Mouse (Mus musculus) midbrain, embryonic 11.5 days (tissue): Measurements from ENCODE around the gene Rdx. TPM values are rescaled to one million over a fixed set of nuclear protein-coding genes. Genes with fewer than 3 reads are reported as not detected.

ENCODE experiments used
- ATAC-seq: fragments of 200-750 bp; cut with Nextera tagmentation; 2 replicates; pipeline ENCODE4 v1.8.0; 2017; ENCODE audit warnings: moderate TSS enrichment, moderate library complexity; ENCODE audit not compliant: low FRiP score
- DNase-seq: peaks from one replicate; pipeline ENCODE4 v3.0.0; 2015; ENCODE audit warnings: low spot score; ENCODE audit errors: missing footprints
- H3K27ac ChIP-seq: fragments of 300-500 bp; sonication (generic); 2 replicates; pipeline ENCODE4 v1.5.1; 2014; ENCODE audit warnings: low read depth, low read length
- H3K27me3 ChIP-seq: fragments of 300-500 bp; sonication (generic); 2 replicates; pipeline ENCODE4 v1.6.1; 2014; ENCODE audit warnings: mild to moderate bottlenecking, low read length, moderate library complexity, mixed read lengths; ENCODE audit not compliant: control insufficient read depth, insufficient read depth
- H3K36me3 ChIP-seq: fragments of 300-500 bp; sonication (generic); 2 replicates; pipeline ENCODE4 v1.6.1; 2014; ENCODE audit warnings: mild to moderate bottlenecking, low read length, moderate library complexity, mixed read lengths; ENCODE audit not compliant: control insufficient read depth, insufficient read depth
- H3K4me1 ChIP-seq: fragments of 300-500 bp; sonication (generic); 2 replicates; pipeline ENCODE4 v1.6.1; 2014; ENCODE audit warnings: low read length; ENCODE audit not compliant: control insufficient read depth, insufficient read depth
- H3K4me2 ChIP-seq: fragments of 300-500 bp; sonication (generic); 2 replicates; pipeline ENCODE4 v1.6.1; 2014; ENCODE audit warnings: mild to moderate bottlenecking, moderate library complexity
- H3K4me3 ChIP-seq: fragments of 300-500 bp; sonication (generic); 2 replicates; pipeline ENCODE4 v1.5.1; 2014; ENCODE audit warnings: low read depth, low read length
- H3K9ac ChIP-seq: fragments of 300-500 bp; sonication (generic); 2 replicates; pipeline ENCODE4 v1.6.1; 2014; ENCODE audit warnings: low read length
- H3K9me3 ChIP-seq: fragments of 300-500 bp; sonication (generic); 2 replicates; pipeline ENCODE4 v1.6.1; 2016; ENCODE audit warnings: low read length; ENCODE audit not compliant: control insufficient read depth
- WGBS: fragments of 180-500 bp; shearing (Covaris S2); extraction: QIAGEN DNeasy Blood & Tissue Kit; methylation state at CpG from one replicate; pipeline ENCODE4 v1.1.7; 2014; 5-methylcytosine and 5-hydroxymethylcytosine counted together
- polyA plus RNA-seq: library from polyadenylated mRNA; unstranded; fragments of >200 nt; fragmentation: Nextera tagmentation; extraction: Ambion mirVana; gene quantifications from 2 replicates; pipeline ENCODE4 v1.2.1, GENCODE M21; 2014

Gene Rdx
- polyA plus RNA-seq, 1 experiment from 2014 or later = 218 TPM

DNA sequence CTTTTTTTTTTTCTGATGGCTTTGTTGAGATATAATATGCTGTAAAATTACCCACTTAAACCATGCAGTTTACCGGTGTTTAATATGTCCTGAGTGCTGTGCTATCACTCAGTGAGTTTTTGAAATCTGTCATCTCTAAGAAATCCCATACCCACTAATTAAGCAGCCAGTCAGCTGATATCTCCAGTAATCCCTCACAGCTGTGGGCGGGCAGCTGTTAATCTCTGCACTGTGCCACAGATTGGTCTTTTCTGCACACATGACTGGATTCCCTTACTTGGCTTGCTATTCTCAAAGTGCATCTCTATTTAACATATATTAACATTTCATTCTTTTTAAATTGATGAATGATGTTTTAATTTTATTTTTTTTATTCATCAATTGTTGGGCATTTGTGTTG, 29.1 kb downstream of the Rdx start:
- DNase-seq = no peak
- WGBS = 86% methylated on average over 2 of the region's 2 CpGs
- no peak overlapping the region for H3K27ac ChIP-seq
- no peak overlapping the region for H3K4me3 ChIP-seq
- H3K36me3 ChIP-seq = peaks cover 13% of the 10 kb centered on the region
- no peaks in the 10 kb centered on the region for H3K9me3 ChIP-seq
- no peak for ATAC-seq
- no peak overlapping the region for H3K4me2 ChIP-seq
- H3K9ac ChIP-seq = no peak overlapping the region
- no peaks in the 10 kb centered on the region for H3K27me3 ChIP-seq
- no peaks in the 10 kb centered on the region for H3K4me1 ChIP-seq

GRCm38 (mm10) chr9:52077692-52078091, 30.7 kb downstream of the Rdx start:
- H3K27me3 ChIP-seq = no peaks in the 10 kb centered on the region
- H3K4me3 ChIP-seq = no peak overlapping the region
- H3K27ac ChIP-seq = no peak overlapping the region
- H3K36me3 ChIP-seq = peaks cover 19% of the 10 kb centered on the region
- DNase-seq = no peak
- H3K4me1 ChIP-seq = no peaks in the 10 kb centered on the region
- no peak overlapping the region for H3K4me2 ChIP-seq
- no peak overlapping the region for H3K9ac ChIP-seq
- 98% methylated on average over 1 of the region's 1 CpGs for WGBS
- no peak for ATAC-seq
- H3K9me3 ChIP-seq = no peaks in the 10 kb centered on the region

DNA sequence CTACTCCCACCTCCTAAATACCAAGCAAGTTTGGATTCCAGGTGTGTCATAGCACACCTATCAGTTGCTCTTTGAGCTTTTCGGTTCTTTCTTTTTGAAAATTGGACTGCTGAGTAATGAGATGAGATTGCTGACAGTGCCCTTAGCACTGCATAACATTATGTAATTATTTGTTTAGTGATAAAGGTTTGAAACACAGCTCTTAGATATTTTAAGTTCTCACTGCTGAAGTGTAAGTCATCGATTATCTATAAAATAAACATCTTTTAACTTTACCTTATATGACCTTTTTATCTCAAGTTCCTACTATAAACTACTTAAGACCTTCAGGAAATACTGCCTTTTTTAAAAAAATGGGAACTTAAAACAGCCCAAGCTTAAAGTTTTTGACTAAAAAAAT, 35.0 kb downstream of the Rdx start:
- no peak for ATAC-seq
- H3K9ac ChIP-seq = no peak overlapping the region
- no peaks in the 10 kb centered on the region for H3K9me3 ChIP-seq
- no peaks in the 10 kb centered on the region for H3K27me3 ChIP-seq
- H3K4me1 ChIP-seq = no peaks in the 10 kb centered on the region
- H3K4me3 ChIP-seq = no peak overlapping the region
- no peak overlapping the region for H3K4me2 ChIP-seq
- H3K36me3 ChIP-seq = peaks cover 13% of the 10 kb centered on the region
- WGBS = 98% methylated on average over 2 of the region's 2 CpGs
- no peak overlapping the region for H3K27ac ChIP-seq
- no peak for DNase-seq

GRCm38 (mm10) chr9:52082414-52082813, 35.4 kb downstream of the Rdx start:
- no peak for DNase-seq
- no peak for ATAC-seq
- H3K9ac ChIP-seq = no peak overlapping the region
- H3K4me3 ChIP-seq = no peak overlapping the region
- H3K4me1 ChIP-seq = no peaks in the 10 kb centered on the region
- peaks cover 13% of the 10 kb centered on the region for H3K36me3 ChIP-seq
- H3K9me3 ChIP-seq = no peaks in the 10 kb centered on the region
- no peak overlapping the region for H3K27ac ChIP-seq
- no peak overlapping the region for H3K4me2 ChIP-seq
- 90% methylated on average over 4 of the region's 4 CpGs for WGBS
- H3K27me3 ChIP-seq = no peaks in the 10 kb centered on the region

DNA sequence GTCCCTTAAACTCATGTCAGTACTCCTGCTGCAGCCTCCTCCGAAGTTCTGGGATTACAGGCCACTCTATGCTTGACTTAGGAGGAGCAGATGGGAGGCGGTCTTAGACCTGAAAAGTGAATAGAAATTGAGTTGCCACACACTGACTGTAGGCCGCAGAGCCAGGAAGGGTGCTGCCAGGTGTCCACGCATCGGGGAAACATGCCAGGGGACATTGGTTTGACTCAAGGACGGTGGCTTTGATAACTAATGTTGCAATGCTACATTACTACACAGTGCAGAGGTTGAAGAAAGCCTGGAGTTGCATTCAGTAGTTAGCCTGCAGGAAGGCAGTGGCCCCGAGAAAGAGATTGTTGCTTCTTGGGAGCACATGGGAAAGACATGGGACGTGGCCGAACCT, 44.8 kb downstream of the Rdx start:
- WGBS = 92% methylated on average over 9 of the region's 9 CpGs
- Histone ChIP-seq H3K4me2 (no peak overlapping the region), H3K9me3 (no peaks in the 10 kb centered on the region), H3K27ac (no peak overlapping the region), H3K4me1 (no peaks in the 10 kb centered on the region; the same call in 1 of the 2 replicates), H3K4me3 (no peak overlapping the region), H3K9ac (no peak overlapping the region), H3K36me3 (no peaks in the 10 kb centered on the region), H3K27me3 (no peaks in the 10 kb centered on the region)
- no peak for ATAC-seq
- no peak for DNase-seq

DNA sequence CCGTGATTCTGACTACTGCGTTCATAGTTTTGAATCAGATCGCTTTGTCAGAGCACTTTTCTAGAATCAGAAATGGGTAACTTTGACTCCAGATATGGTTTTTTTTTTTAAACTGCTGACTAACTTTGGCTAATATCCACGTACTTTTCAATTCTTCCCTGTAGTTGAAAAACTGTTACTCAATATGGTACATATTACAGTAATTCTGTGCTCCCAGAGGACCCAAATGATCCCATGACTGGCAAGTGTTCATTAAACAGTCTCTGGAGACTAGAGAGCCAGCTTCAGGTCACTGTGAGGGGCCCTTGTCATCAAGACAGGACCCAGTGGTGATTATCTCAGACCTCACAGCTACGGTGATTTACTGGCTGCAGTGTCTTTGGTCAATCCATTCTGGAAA, 45.3 kb downstream of the Rdx start:
- Histone ChIP-seq H3K4me3 (no peak overlapping the region), H3K9me3 (no peaks in the 10 kb centered on the region), H3K27me3 (no peaks in the 10 kb centered on the region), H3K4me2 (no peak overlapping the region), H3K9ac (no peak overlapping the region), H3K27ac (no peak overlapping the region), H3K36me3 (no peaks in the 10 kb centered on the region), H3K4me1 (no peaks in the 10 kb centered on the region; the same call in 1 of the 2 replicates)
- DNase-seq (no peak), ATAC-seq (no peak)
- 95% methylated on average over 5 of the region's 5 CpGs for WGBS

GRCm38 (mm10) chr9:52093108-52093507, 46.1 kb downstream of the Rdx start:
- WGBS = 72% methylated on average over 8 of the region's 8 CpGs
- H3K4me2 ChIP-seq = no peak overlapping the region
- H3K4me1 ChIP-seq = no peaks in the 10 kb centered on the region; the same call in 1 of the 2 replicates
- DNase-seq (no peak), ATAC-seq (no peak)
- H3K36me3 ChIP-seq = no peaks in the 10 kb centered on the region
- H3K27ac ChIP-seq = no peak overlapping the region
- H3K9me3 ChIP-seq = no peaks in the 10 kb centered on the region
- no peaks in the 10 kb centered on the region for H3K27me3 ChIP-seq
- no peak overlapping the region for H3K9ac ChIP-seq
- H3K4me3 ChIP-seq = no peak overlapping the region

DNA sequence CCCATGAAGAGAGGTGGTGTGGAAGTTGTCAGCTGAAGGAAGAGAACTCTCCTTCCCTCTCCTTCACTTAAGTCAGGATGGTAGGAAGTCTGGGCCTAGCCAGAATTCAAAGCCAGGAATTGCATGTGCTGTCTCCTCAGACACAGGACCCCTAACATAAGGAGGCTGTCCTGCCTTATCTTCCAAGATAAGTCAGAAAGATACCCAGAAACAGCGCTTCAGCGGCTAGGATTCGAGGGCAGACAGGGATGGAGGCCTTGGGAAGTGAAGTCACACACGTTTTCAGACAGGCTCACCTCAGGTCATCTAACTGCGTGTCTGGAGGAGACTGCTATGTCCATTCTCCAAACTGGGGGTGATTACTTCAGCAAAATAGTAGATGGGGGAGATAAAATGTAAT, 47.0 kb downstream of the Rdx start:
- no peak overlapping the region for H3K4me2 ChIP-seq
- no peak overlapping the region for H3K9ac ChIP-seq
- no peaks in the 10 kb centered on the region; the same call in 1 of the 2 replicates for H3K4me1 ChIP-seq
- no peak overlapping the region for H3K4me3 ChIP-seq
- 93% methylated on average over 5 of the region's 5 CpGs for WGBS
- DNase-seq (no peak), ATAC-seq (no peak)
- H3K36me3 ChIP-seq = no peaks in the 10 kb centered on the region
- no peaks in the 10 kb centered on the region for H3K27me3 ChIP-seq
- H3K27ac ChIP-seq = no peak overlapping the region
- H3K9me3 ChIP-seq = no peaks in the 10 kb centered on the region

GRCm38 (mm10) chr9:52094471-52094980, 47.6 kb downstream of the Rdx start:
- no peak overlapping the region for H3K4me2 ChIP-seq
- H3K9ac ChIP-seq = no peak overlapping the region
- no peak for DNase-seq
- 86% methylated on average over 10 of the region's 10 CpGs for WGBS
- H3K36me3 ChIP-seq = no peaks in the 10 kb centered on the region
- H3K27me3 ChIP-seq = no peaks in the 10 kb centered on the region
- H3K4me1 ChIP-seq = no peaks in the 10 kb centered on the region; the same call in 1 of the 2 replicates
- H3K27ac ChIP-seq = no peak overlapping the region
- no peak overlapping the region for H3K4me3 ChIP-seq
- ATAC-seq = no peak
- H3K9me3 ChIP-seq = no peaks in the 10 kb centered on the region
